Mouse (Mus musculus) T-helper 1 cell (primary cell): ENCODE results near the gene Gm28047.
"Not testable (repeated sequence)": the region's sequence is repeated elsewhere in the genome, so short reads cannot be mapped to it uniquely, and the experiment has no call there.

ENCODE experiments used
- in situ Hi-C: fragments of 300-600 bp; cut with MboI, MseI; formaldehyde crosslinking; loops from one replicate; pipeline ENCODE4 v1.15.1; 2025; ENCODE audit warnings: high pct_unique_total_duplicates

Gene Gm28047

GRCm38 (mm10) chr15:102620765-102621164 is 4.1 kb downstream of the Gm28047 start:
- in situ Hi-C loops, result no loop called here

GRCm38 (mm10) chr15:102619486-102619885 is 5.4 kb downstream of the Gm28047 start:
- in situ Hi-C loops, result no loop called here

- in situ Hi-C loops, result no loop called here
These were observed 7.2 kb downstream of the Gm28047 start for GRCm38 (mm10) chr15:102617654-102618053.

- in situ Hi-C loops, result no loop called here
These were observed 8.7 kb downstream of the Gm28047 start for GRCm38 (mm10) chr15:102616174-102616573.

GRCm38 (mm10) chr15:102614224-102614623 is 10.6 kb downstream of the Gm28047 start:
- in situ Hi-C loops, result no loop called here

GRCm38 (mm10) chr15:102612966-102613365 is 11.9 kb downstream of the Gm28047 start:
- in situ Hi-C loops, result no loop called here

- in situ Hi-C loops, result not testable (repeated sequence)
These were observed 16.3 kb downstream of the Gm28047 start for GRCm38 (mm10) chr15:102608586-102608985.

GRCm38 (mm10) chr15:102593996-102594656 is 30.7 kb downstream of the Gm28047 start:
- in situ Hi-C loops, result no loop called here

- in situ Hi-C loops, result no loop called here
These were observed 32.2 kb downstream of the Gm28047 start for GRCm38 (mm10) chr15:102592674-102593073.

GRCm38 (mm10) chr15:102590567-102590966 is 34.3 kb downstream of the Gm28047 start:
- in situ Hi-C loops, result no loop called here

- in situ Hi-C loops, result no loop called here
These were observed 35.0 kb downstream of the Gm28047 start for GRCm38 (mm10) chr15:102589826-102590225.

- in situ Hi-C loops, result no loop called here
These were observed 39.4 kb downstream of the Gm28047 start for GRCm38 (mm10) chr15:102585501-102585900.

- in situ Hi-C loops, result no loop called here
These were observed 41.0 kb downstream of the Gm28047 start for GRCm38 (mm10) chr15:102583708-102584383.

GRCm38 (mm10) chr15:102581205-102581604 is 43.7 kb downstream of the Gm28047 start:
- in situ Hi-C loops, result no loop called here

- in situ Hi-C loops, result no loop called here
These were observed 46.5 kb downstream of the Gm28047 start for GRCm38 (mm10) chr15:102578351-102578750.

GRCm38 (mm10) chr15:102576972-102577371 is 47.9 kb downstream of the Gm28047 start:
- in situ Hi-C loops, result no loop called here

GRCm38 (mm10) chr15:102572081-102572480 is 52.8 kb downstream of the Gm28047 start:
- in situ Hi-C loops, result no loop called here

GRCm38 (mm10) chr15:102567849-102568248 is 57.0 kb downstream of the Gm28047 start:
- in situ Hi-C loops, result no loop called here

- in situ Hi-C loops, result loop anchor here (5.0 kb wide), 1 partner anchor 64 kb away; the partner anchor contains the start of genes Atf7 and Gm28047
These were observed 61.2 kb downstream of the Gm28047 start for GRCm38 (mm10) chr15:102563681-102564080.

GRCm38 (mm10) chr15:102563061-102563460 is 61.8 kb downstream of the Gm28047 start:
- in situ Hi-C loops, result loop anchor here (5.0 kb wide), 1 partner anchor 64 kb away; the partner anchor contains the start of genes Atf7 and Gm28047

GRCm38 (mm10) chr15:102562491-102562890 is 62.4 kb downstream of the Gm28047 start:
- in situ Hi-C loops, result loop anchor here (5.0 kb wide), 1 partner anchor 65 kb away; the partner anchor contains the start of genes Atf7 and Gm28047

GRCm38 (mm10) chr15:102557580-102557979 is 67.3 kb downstream of the Gm28047 start:
- in situ Hi-C loops, result no loop called here

- in situ Hi-C loops, result no loop called here
These were observed 69.3 kb downstream of the Gm28047 start for GRCm38 (mm10) chr15:102555581-102555980.
